Mouse (Mus musculus): Measurements from ENCODE around the gene Pak1ip1.

DNA sequence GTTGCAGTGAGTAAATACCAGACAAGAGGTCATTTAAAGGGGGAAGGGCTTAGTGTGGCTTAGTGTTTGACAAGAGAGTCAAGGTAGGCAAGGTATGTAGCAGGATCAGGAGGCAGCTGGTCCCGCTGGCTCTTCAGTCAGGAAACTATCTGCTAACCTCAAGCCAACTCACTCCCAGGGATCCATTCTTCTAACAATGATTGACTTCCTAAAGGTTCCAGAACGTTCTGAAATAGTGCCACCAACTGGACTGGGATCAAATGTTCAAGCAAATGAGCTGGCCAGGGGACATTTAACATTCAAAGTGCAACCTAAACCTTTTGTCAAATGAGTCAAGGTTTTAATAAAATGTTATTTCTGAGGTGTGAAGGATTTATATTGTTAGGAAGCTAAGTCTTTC lies 21.5 kb upstream of the Pak1ip1 start:
- TF ChIP-seq TAL1 (IDR thresholded peaks at IDR 0.05; ENCODE audit: low read length) = no peak
- TF ChIP-seq GATA1 (IDR thresholded peaks at IDR 0.05; ENCODE audit: low read length) = no peak

Data from erythroblast, embryonic 14.5 days (primary cell).